Mouse (Mus musculus) bone marrow, adult 2 months (tissue): Measurements from ENCODE around the gene Dnttip1.

Source experiments
- CTCF ChIP-seq: fragments of 200-500 bp; IDR thresholded peaks from 2 replicates; pipeline ENCODE4 v1.5.1; 2011; ENCODE audit warnings: low read length, control low read depth; ENCODE audit not compliant: control insufficient read depth, insufficient read depth
- POLR2A ChIP-seq: fragments of 200-500 bp; IDR thresholded peaks from 2 replicates; pipeline ENCODE4 v1.6.1; 2011; ENCODE audit warnings: low read depth, mild to moderate bottlenecking, control low read depth, low read length, borderline replicate concordance; ENCODE audit not compliant: control insufficient read depth

DNA sequence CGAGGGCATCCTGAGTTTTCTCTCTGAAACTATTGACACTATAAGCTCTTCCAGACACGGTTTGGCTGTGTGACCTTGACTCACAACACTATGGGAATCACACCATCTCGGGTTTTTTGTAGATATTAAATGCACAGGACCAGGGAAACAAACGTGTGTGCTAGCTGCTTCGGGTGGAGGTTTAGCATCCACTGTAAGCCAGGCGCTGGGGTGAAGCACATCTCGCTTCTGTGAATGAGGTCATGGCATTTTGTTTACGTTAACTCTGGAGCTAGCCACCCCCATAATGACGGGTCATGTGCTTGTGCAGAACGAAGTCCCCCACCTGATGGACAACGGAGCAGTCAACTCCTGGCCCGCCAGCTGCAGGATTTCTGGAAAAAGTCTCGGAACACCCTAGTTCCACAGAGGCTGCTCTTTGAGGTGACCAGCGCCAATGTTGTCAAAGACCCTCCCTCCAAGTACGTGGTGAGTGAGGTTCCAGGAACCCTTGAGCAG, 40.7 kb downstream of the Dnttip1 start:
- TF ChIP-seq CTCF (no peak), POLR2A (no peak)
